Mouse (Mus musculus) stomach, postnatal 0 days (tissue): ENCODE data around the gene Stk10.

Experiments used
- CTCF ChIP-seq: IDR thresholded peaks from 2 replicates; pipeline ENCODE4 v1.5.1; 2016; ENCODE audit warnings: antibody characterized with exemption, low read depth, mild to moderate bottlenecking, moderate library complexity
- EP300 ChIP-seq: optimal IDR thresholded peaks from 2 replicates; pipeline ENCODE3; 2016; ENCODE audit warnings: antibody characterized with exemption

GRCm38 (mm10) chr11:32516916-32517712, 16.0 kb upstream of the Stk10 start:
- TF ChIP-seq CTCF: no peak
- TF ChIP-seq EP300: no peak
